Mouse (Mus musculus): ENCODE measurements around the gene Zfp941.

The Zfp941 gene

DNA sequence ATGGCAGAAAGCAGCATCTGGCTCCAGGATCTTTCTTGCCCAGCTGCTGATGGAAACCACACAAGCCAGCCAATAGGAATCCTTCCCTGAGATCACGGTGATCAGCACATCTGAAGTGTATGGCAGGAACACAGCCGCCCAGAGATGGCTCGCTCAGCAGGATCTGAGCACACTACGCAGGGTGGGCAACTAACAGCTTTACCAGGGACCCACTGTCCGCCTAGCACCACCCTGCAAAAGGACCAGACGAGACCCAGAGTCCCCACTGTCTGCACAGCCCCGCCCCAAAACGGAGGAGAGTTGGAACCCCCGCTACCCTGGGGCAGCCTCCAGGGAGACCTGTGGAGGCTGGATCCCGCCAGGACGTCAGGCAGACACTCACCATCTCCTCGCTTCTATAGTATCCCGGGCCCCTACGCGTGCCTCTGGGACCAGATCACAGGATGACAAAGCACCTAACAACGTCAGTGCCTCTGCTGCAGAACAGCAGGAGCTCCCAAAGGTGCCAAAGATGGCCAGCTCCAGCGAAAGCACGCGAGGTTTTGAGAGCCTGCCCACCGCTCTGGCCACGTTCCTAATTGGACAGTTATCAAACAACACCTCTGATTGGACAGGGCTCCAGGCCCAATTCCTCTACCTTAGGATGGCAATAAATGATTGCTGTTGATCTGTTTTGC is at the start of gene Zfp941:
Gene Zfp941, minus strand, starts transcription at position 526 of the 677 bp plus-strand sequence.
- peak; percentile 48 to 71 for DNase-seq (ENCODE audit: low spot score in 2 of 2)

DNA sequence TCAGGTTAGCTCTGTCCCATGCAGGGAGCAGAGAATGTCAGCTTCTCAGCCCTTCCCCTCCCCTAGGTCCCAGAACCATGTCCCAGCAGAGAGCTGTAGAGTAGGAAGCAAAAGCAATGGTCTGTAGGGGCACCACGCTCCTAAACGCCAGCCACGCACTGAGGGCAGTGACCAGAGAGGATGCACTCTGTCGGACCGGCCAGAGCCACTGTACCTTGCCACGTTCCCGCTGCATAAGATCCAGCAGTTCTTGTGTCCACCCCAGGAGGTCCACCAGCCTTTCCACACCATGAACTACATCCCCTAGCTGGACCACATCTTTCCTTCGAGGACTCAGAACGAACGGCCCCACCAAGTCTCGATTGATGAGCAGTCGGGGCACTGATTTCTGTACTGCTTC is 42.8 kb upstream of the Zfp941 start:
- no peak for DNase-seq (ENCODE audit: low spot score in 2 of 2)

DNA sequence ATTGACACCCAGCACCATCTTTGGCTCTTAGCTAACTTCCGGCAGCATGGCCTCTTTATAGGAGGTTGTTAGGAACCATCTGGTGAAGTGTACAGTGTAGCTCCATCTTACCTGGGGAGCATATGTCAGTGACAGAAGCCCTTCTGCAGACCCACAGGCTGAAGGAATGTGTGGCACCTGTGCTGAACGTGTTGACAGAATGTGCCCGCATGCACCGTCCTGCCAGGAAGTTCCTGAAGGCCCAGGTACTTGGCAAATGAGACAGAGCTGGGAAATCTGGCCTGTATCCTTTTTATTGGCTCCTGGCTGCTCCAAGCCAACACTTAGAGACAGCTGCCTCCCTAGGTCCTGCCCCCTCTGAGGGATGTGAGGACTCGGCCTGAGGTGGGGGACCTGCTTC is 38.8 kb upstream of the Zfp941 start:
- DNase-seq (ENCODE audit: low spot score in 2 of 2): no peak

DNA sequence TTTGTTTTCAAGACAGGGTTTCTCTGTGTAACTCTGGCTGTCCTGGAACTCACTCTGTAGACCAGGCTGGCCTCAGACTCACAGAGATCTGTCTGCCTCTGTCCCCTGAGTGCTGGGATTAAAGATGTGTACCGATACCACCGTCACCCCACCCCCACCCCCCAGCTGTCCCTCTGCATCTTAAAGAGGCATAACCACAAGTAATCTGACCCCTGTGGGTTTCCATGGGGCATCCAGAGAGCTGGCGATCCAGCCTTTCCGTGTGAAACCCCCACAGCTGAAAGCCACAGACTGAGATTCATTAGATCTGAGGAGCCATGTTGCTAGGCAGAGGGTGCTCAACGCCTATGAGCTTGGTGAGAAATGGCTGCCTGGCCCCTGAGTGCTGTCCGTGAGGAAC is 38.0 kb upstream of the Zfp941 start:
- no peak for DNase-seq (ENCODE audit: low spot score in 2 of 2)

- DNase-seq (ENCODE audit: low spot score in 2 of 2): no peak
These were observed 36.8 kb upstream of the Zfp941 start for GRCm38 (mm10) chr7:140858746-140859145.

GRCm38 (mm10) chr7:140857550-140858505 is 35.9 kb upstream of the Zfp941 start, which contains the start of gene Bet1l:
TSS of gene Bet1l (minus strand) at chr7:140857577.
- DNase-seq (ENCODE audit: low spot score in 2 of 2): no peak

DNA sequence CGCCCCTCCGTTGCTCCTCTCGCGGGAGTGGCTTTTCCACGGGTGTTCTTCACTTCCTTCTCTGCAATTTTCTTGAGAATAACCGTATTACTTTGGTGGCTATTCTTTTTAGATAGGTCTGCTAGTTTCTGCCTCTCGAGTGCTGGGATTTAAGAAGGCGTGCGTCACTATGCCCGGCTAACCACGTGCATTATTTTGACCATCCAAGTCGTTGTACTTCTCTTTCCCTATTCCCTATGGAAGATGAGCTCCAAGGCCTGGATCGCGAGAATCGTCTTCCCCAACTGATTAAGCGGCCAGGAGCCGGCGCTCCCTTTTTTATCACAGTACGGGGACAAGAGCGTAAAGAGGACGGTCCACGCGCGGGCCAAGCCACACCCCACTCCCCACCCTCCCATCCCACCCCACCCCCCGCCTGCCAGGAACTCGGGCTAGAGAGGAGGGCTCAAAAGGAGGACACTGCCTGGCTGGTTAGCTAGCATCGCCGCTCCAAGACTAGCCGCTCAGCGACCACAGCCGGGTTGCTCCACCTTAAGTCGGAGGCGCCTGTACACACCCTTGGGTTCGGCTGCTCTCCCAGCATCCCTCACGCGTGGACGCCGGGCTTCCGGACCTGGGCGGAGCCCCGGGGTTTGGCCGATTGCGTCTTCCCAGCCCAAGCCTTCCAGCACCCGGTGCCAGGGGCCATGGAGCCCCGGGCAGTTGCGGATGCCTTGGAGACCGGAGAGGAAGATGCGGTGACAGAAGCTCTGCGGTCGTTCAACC is 35.0 kb upstream of the Zfp941 start, which contains the start of gene Ric8a:
Gene Ric8a, plus strand, starts transcription at position 173 of the 765 bp plus-strand sequence.
- DNase-seq (ENCODE audit: low spot score in 2 of 2): peak; percentile 78 to 82

GRCm38 (mm10) chr7:140855860-140856784 is 34.1 kb upstream of the Zfp941 start, which contains the start of gene Gm45785:
TSS of gene Gm45785 (minus strand) at chr7:140856331.
- peak; percentile 73 to 78 for DNase-seq (ENCODE audit: low spot score in 2 of 2)

DNA sequence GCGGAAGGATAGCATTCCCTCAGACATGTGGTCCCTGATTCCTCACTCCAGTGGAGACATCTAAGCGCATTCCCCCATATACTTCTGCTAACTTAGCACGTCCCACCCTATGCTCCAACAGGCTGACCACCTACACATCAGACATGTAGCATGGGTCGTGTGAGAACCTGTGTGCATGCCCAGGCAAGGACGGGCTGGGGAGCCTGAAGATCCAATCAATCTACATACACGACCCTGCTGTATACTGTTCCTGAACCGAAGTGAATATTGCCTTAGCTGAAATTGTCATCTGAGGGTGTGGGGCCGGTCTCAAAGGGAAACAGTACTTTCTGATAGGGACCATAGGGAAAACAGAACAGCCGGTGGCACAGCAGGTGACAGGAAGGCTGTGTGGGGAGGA is 33.2 kb upstream of the Zfp941 start:
- DNase-seq (ENCODE audit: low spot score in 2 of 2): no peak

GRCm38 (mm10) chr7:140854483-140854882 is 32.5 kb upstream of the Zfp941 start:
- DNase-seq (ENCODE audit: low spot score in 2 of 2): no peak

DNA sequence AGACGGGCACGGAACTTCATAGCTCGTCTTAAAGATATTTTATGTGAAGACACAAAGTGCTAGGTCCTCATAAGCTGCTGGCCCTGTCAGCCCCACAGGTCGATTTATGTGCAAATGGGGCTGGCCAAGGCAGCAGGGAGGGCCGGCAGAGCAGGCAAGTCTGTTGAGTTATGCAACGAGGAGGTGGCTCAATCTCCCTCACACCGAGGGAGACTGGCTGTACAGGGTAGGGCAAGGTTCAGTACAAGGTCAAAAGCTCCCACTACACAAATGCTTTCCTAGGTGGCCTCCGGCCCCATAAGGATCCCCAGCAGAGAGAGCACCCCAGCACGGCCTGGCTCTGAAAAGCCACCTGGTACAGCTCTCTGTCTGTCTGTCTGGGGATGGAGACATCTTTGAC is 31.4 kb upstream of the Zfp941 start:
- no peak for DNase-seq (ENCODE audit: low spot score in 2 of 2)

DNA sequence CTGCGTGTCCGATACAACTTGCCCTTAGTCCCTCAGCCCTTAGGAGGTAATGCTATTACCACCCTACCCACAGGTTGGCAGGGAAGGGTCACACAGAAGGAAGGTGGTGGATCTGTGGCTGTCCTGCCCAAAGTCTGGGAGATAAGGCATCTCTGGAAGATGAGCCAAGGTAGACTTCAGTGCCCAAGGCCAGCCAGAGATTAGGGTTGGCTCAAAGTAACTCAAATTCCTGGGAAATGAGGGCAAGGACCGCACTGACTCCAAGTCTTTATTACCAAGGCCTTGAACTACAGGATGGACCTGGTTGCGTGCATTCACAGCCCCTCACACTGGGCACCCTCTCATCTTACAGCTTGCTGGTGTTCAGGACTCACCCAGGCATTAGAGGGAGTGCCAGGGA is 29.9 kb upstream of the Zfp941 start:
- no peak for DNase-seq (ENCODE audit: low spot score in 2 of 2)

- no peak for DNase-seq (ENCODE audit: low spot score in 2 of 2)
These were observed 26.6 kb upstream of the Zfp941 start for GRCm38 (mm10) chr7:140848591-140848990.

GRCm38 (mm10) chr7:140847755-140848580 is 26.0 kb upstream of the Zfp941 start, which contains the start of gene Odf3:
TSS of gene Odf3 (plus strand) at chr7:140847805.
- no peak for DNase-seq (ENCODE audit: low spot score in 2 of 2)

GRCm38 (mm10) chr7:140846676-140847075 is 24.7 kb upstream of the Zfp941 start:
- no peak for DNase-seq (ENCODE audit: low spot score in 2 of 2)

GRCm38 (mm10) chr7:140845683-140846082 is 23.7 kb upstream of the Zfp941 start:
- DNase-seq (ENCODE audit: low spot score in 2 of 2): no peak

- DNase-seq (ENCODE audit: low spot score in 2 of 2): peak; percentile 65 to 90
These were observed 23.1 kb upstream of the Zfp941 start, which contains the start of gene Scgb1c1 for GRCm38 (mm10) chr7:140844905-140845665. TSS of gene Scgb1c1 (plus strand) at chr7:140845547.

DNA sequence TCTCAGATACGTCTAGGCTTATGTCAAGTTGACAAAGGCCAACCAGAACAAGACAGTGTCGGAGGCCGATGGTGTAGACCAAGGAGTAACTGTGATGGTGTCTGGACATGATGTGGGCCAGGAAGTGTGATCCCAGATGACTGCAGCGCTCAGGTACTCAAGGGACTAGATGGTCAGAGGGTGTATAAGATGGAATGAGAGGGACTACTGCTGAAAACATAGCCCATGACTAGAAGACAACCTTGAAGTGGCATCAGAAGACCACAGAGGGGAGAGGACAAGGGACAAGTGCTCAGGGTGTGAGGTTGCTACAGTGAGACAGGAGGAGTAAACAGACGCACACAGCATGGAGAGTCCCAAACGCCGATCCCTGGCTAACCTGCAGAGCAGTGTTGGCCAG is 21.8 kb upstream of the Zfp941 start:
- no peak for DNase-seq (ENCODE audit: low spot score in 2 of 2)
